Mouse (Mus musculus): Measurements from ENCODE around the gene Ssc4d.

DNA sequence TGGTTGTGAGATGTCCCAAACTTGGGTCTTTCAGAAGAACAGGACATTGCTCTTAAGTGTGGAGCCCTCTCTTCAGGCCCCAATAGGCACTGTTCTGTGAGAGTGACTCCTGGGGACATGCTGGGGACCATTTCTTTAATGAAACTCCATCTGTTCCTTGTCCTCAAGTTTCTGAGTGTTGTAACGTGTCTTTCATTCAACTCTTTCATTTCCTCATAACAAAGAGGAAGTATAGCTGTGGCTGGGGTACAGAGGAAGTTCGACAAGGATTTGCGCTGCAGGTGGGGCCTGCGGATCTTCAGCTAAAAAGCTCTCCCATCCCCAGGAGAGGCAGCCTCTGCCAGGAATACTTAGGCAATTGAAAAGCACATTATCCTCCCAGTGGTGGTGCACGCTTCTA, 16.3 kb upstream of the Ssc4d start:
- TF ChIP-seq TAL1 (conservative IDR thresholded peaks at IDR 0.05; ENCODE audit: low read depth, low read length) (no peak), CTCF (IDR thresholded peaks at IDR 0.05; ENCODE audit: low read depth, low read length) (no peak), POLR2AphosphoS5 (IDR thresholded peaks at IDR 0.05; ENCODE audit: insufficient replicate concordance, low read depth, low read length) (no peak), GATA2 (IDR thresholded peaks at IDR 0.05; ENCODE audit: borderline replicate concordance, low read depth, low read length) (no peak), GATA1 (IDR thresholded peaks at IDR 0.05; ENCODE audit: borderline replicate concordance, low read length) (no peak)
